Mouse (Mus musculus) CH12.LX (cell line): ENCODE measurements around the gene Tnfaip2.

Experiments used
- CTCF ChIP-seq, 2 experiments: IDR thresholded peaks in 1 of 2; conservative IDR thresholded peaks in 1 of 2; 2 replicates each; pipeline ENCODE4 v1.5.1; 2011 to 2012; ENCODE audit warnings: low read depth in 2 of 2, low read length in 2 of 2, improper control_type of control experiment in 1 of 2, inconsistent platforms in 1 of 2, mild to moderate bottlenecking in 1 of 2, moderate library complexity in 1 of 2
- E2F4 ChIP-seq: IDR thresholded peaks from 2 replicates; pipeline ENCODE4 v1.6.1; 2011; ENCODE audit warnings: low read depth, low read length, improper control_type of control experiment; ENCODE audit not compliant: insufficient replicate concordance
- ELF1 ChIP-seq: IDR thresholded peaks from 2 replicates; pipeline ENCODE4 v1.6.1; 2014; ENCODE audit warnings: low read depth, mild to moderate bottlenecking, inconsistent platforms, low read length, improper control_type of control experiment
- EP300 ChIP-seq: IDR thresholded peaks from 2 replicates; pipeline ENCODE4 v1.6.1; 2011; ENCODE audit warnings: low read length, improper control_type of control experiment
- GABPA ChIP-seq: IDR thresholded peaks from 2 replicates; pipeline ENCODE4 v1.6.1; 2012; ENCODE audit warnings: low read depth, low read length, improper control_type of control experiment, inconsistent platforms; ENCODE audit not compliant: insufficient replicate concordance
- MYC ChIP-seq: IDR thresholded peaks from 2 replicates; pipeline ENCODE4 v1.6.1; 2011; ENCODE audit warnings: low read depth, mild to moderate bottlenecking, improper control_type of control experiment, low read length
- NELFE ChIP-seq: IDR thresholded peaks from 2 replicates; pipeline ENCODE4 v1.6.1; 2011; ENCODE audit warnings: low read depth, low read length, improper control_type of control experiment
- NRF1 ChIP-seq: IDR thresholded peaks from 2 replicates; pipeline ENCODE4 v1.6.1; 2014; ENCODE audit warnings: low read depth, mild to moderate bottlenecking, inconsistent platforms, low read length, improper control_type of control experiment, moderate library complexity
- POLR2A ChIP-seq: IDR thresholded peaks from 2 replicates; pipeline ENCODE4 v1.6.1; 2011; ENCODE audit warnings: low read depth, mild to moderate bottlenecking, improper control_type of control experiment, low read length
- POLR2AphosphoS2 ChIP-seq: IDR thresholded peaks from 2 replicates; pipeline ENCODE4 v1.6.1; 2011; ENCODE audit warnings: low read depth, low read length, improper control_type of control experiment
- SIN3A ChIP-seq: IDR thresholded peaks from 2 replicates; pipeline ENCODE4 v1.6.1; 2012; ENCODE audit warnings: low read length, improper control_type of control experiment, inconsistent platforms
- USF2 ChIP-seq: conservative IDR thresholded peaks from 2 replicates; pipeline ENCODE4 v1.6.1; 2011; ENCODE audit warnings: low read depth, low read length, improper control_type of control experiment
- ZNF384 ChIP-seq: IDR thresholded peaks from 2 replicates; pipeline ENCODE4 v1.6.1; 2012; ENCODE audit warnings: low read depth, low read length, improper control_type of control experiment, inconsistent platforms

GRCm38 (mm10) chr12:111422852-111423251 is 19.4 kb upstream of the Tnfaip2 start:
- TF ChIP-seq GABPA, result no peak
- TF ChIP-seq E2F4, result no peak
- TF ChIP-seq POLR2A, result no peak
- no peak for TF ChIP-seq ELF1
- TF ChIP-seq CTCF (conservative IDR thresholded peaks at IDR 0.05 in 1 of 2, IDR thresholded peaks at IDR 0.05 in 1 of 2; ENCODE audit: low read depth in 2 of 2, low read length in 2 of 2), result no peak
- no peak for TF ChIP-seq EP300
- TF ChIP-seq NRF1, result no peak
- no peak for TF ChIP-seq MYC
- TF ChIP-seq ZNF384, result no peak
- TF ChIP-seq USF2, result no peak
- no peak for TF ChIP-seq POLR2AphosphoS2
- no peak for TF ChIP-seq SIN3A
- TF ChIP-seq NELFE, result no peak
